Mouse (Mus musculus): Measurements from ENCODE around the gene Mtx3. TPM values are rescaled to one million over a fixed set of nuclear protein-coding genes. Genes with fewer than 3 reads are reported as not detected.

Mtx3 gene
- total RNA-seq, 2 experiments from 2014 or later = 4.7 to 6.1 TPM

GRCm38 (mm10) chr13:92882271-92882985 is 37.9 kb downstream of the Mtx3 start:
- peak; percentile 72 for DNase-seq
- intact Hi-C loops (cut with DNase I; ENCODE audit: low total_unique reads) = no loop called here

GRCm38 (mm10) chr13:92882986-92883720 is 38.6 kb downstream of the Mtx3 start:
- intact Hi-C loops (cut with DNase I; ENCODE audit: low total_unique reads) = no loop called here
- DNase-seq = no peak

GRCm38 (mm10) chr13:92884206-92884605 is 39.6 kb downstream of the Mtx3 start:
- no peak for DNase-seq

GRCm38 (mm10) chr13:92884930-92885329 is 40.4 kb downstream of the Mtx3 start:
- DNase-seq = no peak
- intact Hi-C loops (cut with DNase I; ENCODE audit: low total_unique reads) = no loop called here

More at GRCm38 (mm10) chr13:92884206-92884605, 39.6 kb downstream of the Mtx3 start:
- intact Hi-C loops (cut with DNase I; ENCODE audit: low total_unique reads) = no loop called here

- intact Hi-C loops (cut with DNase I; ENCODE audit: low total_unique reads) = no loop called here
- no peak for DNase-seq
Measured at GRCm38 (mm10) chr13:92899087-92899486, 54.5 kb downstream of the Mtx3 start.

- no peak for DNase-seq
- intact Hi-C loops (cut with DNase I; ENCODE audit: low total_unique reads) = no loop called here
Measured at GRCm38 (mm10) chr13:92903291-92903690, 58.7 kb downstream of the Mtx3 start.

- no peak for DNase-seq
- intact Hi-C loops (cut with DNase I; ENCODE audit: low total_unique reads) = no loop called here
Measured at GRCm38 (mm10) chr13:92905944-92906343, 61.4 kb downstream of the Mtx3 start.

GRCm38 (mm10) chr13:92907366-92907765 is 62.8 kb downstream of the Mtx3 start:
- no peak for DNase-seq
- intact Hi-C loops (cut with DNase I; ENCODE audit: low total_unique reads) = no loop called here

Other genes starting within 250 kb of the Mtx3 start
- gene Serinc5, start 233.7 kb upstream of the Mtx3 start, total RNA-seq (2021) = 10 to 100 TPM; 11.7 to 15.2 TPM
- gene Thbs4, start 49.9 kb upstream of the Mtx3 start, total RNA-seq (2021) = 100 to 1,000 TPM; 130 to 144 TPM